Mouse (Mus musculus) left cerebral cortex, postnatal 4 days (tissue): ENCODE results near the gene Ehd1. TPM values are rescaled to one million over a fixed set of nuclear protein-coding genes. Genes with fewer than 3 reads are reported as not detected.

ENCODE experiments used
- DNase-seq: peaks from one replicate; pipeline ENCODE4 v3.0.0-alpha.2; 2022
- intact Hi-C: fragments of 180-260 bp; cut with DNase I; formaldehyde crosslinking; loops from one replicate; pipeline ENCODE4 v1.15.1; 2025
- total RNA-seq, 2 experiments: library from RNA; stranded (reverse); gene quantifications; 2 replicates each; pipeline ENCODE4 v1.2.3; 2021

The Ehd1 gene
- total RNA-seq, 2 experiments from 2014 or later, result 87.1 to 87.7 TPM

DNA sequence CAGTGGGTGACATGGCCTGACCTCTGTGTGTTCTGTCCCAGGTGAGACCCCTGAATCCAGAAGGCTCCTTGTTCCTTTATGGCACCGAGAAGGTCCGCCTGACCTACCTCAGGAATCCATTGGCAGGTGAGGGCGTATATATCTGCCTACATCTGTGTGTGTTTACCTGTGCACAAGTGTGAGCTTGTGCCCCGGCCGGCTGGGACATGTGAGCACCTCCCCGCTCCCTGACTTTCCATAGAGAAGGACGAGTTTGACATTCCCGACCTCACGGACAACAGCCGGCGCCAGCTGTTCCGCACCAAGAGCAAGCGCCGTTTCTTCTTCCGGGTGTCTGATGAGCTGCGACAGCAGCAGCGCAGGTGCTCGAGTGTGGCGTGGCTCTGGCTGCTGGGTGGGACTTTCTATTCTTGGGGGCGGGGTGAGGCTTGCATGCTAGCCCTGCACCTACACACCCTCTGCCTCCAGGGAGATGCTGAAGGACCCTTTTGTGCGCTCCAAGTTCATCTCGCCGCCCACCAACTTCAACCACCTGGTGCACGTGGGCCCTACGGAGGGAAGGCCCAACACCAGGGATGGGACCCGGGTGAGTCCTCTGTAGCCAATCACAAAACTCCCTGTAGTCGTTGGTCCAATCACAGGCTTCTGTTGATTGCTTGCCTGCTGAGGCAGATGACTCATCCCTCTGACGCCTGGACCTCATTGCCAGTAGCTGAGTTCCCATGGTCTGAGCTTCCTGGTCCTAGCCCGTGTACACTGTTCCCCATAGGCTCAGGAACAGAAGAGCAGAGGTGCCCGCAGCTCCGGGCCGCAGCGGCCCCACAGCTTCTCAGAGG, 45.5 kb downstream of the Ehd1 start:
- no peak for DNase-seq
- intact Hi-C loops, result loop anchor here (10.0 kb wide), 1 partner anchor 167 kb away; no protein-coding TSS in a partner anchor

DNA sequence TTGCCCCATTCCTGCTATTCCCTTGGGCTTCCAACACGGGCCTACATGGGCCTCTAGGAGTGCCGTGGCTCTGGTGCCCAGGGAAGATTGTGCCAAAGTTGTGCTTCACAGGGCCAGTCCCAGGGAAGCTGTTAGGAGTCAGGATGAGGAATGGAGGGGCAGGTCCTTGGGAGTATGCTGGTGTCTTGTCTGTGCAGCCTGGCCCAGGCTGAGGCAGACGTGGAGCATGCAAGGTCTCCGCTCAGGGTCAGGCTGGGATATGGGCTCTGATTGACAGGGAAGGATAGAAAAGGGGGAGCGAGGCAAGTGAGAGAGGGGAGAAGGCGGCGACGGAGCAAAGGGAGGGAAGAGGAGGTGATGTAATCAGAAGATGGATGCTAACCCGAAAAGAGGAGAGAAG, 48.2 kb downstream of the Ehd1 start:
- intact Hi-C loops, result loop anchor here (10.0 kb wide), 1 partner anchor 170 kb away; no protein-coding TSS in a partner anchor
- DNase-seq, result no peak

DNA sequence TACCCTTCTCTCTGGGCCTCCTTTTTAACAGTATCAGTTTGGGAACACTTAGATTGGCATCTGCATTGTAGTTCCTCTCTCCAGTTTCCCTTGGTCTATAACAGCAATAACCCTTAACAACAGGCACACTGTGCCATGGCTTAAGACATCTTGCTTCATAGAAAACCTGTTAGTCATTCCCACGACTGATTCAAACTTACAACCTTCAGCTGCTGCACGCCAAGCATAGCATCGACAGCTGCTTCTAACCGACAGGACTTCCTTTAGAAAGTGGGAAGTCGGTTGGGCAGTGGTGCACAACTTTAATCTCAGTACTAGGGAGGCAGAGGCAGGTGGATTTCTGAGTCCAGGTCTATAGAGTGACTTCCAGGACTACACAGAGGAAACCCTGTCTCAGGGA, 54.7 kb downstream of the Ehd1 start:
- no peak for DNase-seq
- intact Hi-C loops, result loop anchor here (5.0 kb wide), 1 partner anchor 64 kb away; no protein-coding TSS in a partner anchor

DNA sequence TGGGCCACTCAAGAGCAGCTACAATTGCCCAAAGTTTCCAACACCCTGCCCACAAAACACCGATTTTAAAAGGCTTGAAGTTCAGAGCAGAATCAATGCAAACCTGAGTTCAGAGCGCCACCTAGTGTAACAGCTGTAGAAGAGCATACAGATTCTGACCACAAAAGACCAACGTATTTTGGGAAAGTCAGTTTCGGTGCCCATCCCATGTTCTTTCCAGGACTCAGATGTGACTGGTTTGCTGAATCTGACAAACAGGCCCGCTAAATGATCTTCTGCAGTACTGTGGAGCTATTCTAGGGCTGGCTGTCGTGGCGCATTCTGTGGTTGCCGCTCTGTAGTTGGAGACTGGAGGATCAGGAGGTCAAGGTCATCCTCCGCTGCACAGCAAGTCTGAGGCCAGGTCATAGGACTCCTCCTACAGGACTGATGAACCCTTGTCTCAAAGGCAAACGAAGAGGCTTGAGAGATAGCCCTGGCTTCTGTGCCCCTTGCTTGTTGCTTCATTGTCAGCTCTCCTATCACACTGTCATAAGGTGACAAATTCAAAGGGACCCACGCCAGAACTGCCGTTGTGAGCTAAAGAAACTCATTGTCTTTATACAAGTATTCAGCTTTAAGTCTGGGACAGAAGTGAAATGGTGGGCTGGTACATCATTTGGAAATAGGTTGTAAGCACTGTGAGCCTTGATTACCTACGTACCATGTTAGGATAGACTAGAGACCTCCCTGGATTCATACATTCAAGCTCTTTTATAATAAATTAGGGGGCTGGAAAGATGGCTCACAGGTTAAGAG, 55.4 kb downstream of the Ehd1 start:
- peak; percentile 50 for DNase-seq
- intact Hi-C loops, result loop anchor here (5.0 kb wide), 1 partner anchor 65 kb away; no protein-coding TSS in a partner anchor

DNA sequence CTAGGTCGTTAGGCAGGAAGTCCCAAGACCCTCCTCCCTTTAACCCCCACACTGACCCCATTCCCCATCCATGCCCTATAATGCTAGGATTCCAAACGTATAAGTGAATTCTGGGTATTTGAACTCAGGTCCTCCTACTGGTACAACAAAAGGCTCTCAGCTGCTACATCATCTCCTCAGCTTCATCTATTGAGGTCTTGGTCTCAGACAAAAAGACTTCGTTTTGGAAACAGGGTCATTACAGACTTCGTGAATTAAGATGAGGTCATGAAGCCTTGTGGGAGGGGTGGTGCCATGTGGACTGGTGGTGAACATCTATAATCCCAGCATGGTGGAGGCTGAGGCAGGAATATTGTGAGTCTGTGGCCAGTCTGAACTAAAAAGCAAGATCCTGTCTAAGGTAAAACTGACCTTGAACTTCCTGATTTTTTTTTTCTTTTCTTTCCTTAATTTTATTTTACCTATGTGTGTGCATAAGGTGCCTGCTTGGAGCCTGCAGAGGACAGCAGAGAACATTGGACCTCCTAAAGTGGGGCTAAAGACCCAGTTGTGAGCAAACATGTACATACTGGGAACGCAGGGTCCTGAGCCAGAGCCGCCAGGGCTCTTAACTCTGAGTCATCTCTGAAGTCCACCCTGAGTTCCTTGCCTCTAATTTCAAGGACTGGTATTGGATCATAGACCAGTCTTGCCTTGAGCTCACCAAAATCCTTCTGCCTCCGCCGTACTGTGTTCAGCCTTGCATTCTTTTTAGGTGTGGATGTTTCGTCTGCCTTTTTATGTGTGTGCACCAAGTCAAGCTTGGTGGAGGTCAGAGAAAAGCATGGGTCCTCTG, 57.5 kb downstream of the Ehd1 start:
- intact Hi-C loops, result loop anchor here (5.0 kb wide), 1 partner anchor 67 kb away; no protein-coding TSS in a partner anchor

DNA sequence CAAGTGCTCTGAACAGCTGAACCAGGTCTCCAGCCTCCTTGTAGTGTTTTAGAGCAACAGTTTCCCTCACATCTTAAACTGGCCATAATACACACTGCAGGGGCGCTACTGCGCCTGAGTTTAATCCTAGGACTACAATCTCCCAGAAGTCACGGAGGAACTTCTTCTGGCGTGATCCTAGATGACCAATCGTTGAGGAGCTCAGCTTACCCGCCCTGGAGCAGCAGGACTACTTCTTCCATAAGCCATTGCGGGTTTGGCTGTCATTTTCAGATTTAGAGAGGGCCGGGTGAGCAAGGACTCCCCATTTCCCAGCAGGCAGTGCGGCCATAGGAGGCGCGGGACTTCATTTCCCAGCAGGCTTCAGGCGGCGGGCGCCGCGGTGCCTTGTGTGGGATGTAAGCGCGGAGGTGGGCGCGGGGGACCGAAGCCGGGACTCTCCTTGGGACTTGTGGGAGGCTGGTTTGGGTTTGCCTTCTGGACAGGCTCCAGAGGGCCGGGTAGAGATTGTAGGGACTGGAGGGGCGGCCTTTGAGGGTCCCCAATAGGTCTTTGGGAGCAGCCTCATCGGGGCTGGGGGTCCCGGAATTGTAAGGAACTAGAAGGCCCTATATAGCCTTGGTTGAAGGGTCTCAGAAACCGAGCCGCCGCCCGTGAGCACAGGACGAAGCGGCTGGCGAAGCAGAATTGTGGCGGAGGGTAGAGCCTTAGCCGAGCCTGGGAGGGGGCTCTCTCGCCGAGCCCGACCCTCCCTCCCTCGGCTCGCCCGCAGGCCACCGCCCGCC, 58.3 kb downstream of the Ehd1 start, which contains the start of gene Men1:
Men1 (plus strand) TSS at position 307 of the 785 bp plus-strand sequence.
- intact Hi-C loops, result loop anchor here (5.0 kb wide), 1 partner anchor 68 kb away; no protein-coding TSS in a partner anchor
- peak; percentile 96 for DNase-seq

More for the DNA sequence above, 57.5 kb downstream of the Ehd1 start:
- DNase-seq, result no peak

DNA sequence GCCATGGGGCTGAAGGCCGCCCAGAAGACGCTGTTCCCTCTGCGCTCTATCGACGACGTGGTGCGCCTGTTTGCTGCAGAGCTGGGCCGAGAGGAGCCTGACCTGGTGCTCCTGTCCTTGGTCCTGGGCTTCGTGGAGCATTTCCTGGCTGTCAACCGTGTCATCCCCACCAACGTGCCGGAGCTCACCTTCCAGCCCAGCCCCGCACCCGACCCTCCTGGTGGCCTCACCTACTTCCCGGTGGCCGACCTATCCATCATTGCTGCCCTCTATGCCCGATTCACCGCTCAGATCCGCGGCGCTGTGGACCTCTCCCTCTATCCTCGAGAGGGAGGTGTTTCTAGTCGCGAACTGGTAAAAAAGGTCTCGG, 58.9 kb downstream of the Ehd1 start:
- no peak for DNase-seq
- intact Hi-C loops, result no loop called here

DNA sequence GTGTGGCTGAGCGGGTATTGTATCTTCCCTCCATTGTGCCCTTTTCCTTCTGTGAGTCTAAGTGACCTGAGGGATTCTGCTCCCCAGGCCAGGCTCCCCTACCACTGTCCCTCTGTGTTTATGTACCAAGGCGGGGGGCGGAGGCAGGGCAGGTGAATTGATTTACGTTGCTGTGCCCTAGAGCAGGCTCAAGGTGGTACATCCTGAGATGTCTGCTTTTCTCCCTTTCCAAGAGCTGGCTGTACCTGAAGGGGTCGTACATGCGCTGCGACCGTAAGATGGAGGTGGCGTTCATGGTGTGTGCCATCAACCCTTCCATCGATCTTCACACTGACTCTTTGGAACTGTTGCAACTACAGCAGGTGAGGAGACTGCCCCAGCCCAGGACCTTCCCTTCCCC, 60.4 kb downstream of the Ehd1 start:
- DNase-seq, result no peak
- intact Hi-C loops, result no loop called here

DNA sequence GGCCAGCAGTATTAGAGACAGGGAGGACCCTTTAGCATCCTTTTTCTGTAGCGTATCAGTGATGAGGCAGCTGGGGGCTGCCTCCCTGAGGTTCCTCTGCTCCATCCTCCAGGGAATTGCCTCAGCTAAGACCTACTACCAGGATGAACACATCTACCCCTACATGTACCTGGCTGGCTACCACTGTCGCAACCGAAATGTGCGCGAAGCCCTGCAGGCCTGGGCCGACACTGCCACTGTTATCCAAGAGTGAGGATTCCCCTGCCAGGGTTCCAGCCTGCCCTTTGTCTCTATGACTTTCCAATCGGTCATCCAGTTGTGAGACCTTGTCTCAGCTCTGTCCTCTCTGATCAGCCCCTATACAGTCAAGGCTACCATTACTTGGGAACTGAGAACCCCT, 61.6 kb downstream of the Ehd1 start:
- DNase-seq, result no peak
- intact Hi-C loops, result no loop called here

DNA sequence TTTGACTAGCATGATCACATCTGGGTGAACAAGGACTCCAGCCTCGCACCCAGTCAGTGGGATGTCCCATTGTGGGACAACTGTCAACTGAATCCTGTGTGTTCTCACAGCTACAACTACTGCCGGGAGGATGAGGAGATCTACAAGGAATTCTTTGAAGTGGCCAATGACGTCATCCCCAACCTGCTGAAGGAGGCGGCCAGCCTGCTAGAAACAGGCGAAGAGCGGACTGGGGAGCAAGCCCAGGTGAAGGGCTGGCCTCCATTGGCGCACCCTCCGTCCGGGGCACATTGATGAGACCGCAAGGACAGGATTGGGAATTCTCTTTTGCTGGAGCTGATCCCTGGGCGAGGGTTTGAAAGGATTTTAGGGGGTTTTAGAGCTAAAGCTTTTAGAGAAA, 62.2 kb downstream of the Ehd1 start:
- DNase-seq, result no peak
- intact Hi-C loops, result no loop called here

DNA sequence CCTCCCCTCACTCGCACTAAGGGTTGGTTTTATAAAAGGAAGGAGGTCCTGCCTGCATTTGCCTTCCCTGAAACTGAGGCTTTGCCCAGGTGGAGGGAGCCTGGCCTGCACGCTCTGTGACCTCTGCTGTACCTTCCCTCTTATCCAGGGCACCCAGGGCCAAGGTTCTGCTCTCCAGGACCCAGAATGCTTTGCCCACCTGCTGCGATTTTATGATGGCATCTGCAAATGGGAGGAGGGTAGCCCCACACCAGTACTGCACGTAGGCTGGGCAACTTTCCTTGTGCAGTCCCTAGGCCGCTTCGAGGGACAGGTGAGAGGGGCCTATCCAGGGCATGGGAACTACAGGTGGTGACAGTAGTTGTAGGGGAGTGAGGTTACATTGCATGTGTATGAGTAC, 62.7 kb downstream of the Ehd1 start:
- intact Hi-C loops, result no loop called here
- DNase-seq, result no peak

DNA sequence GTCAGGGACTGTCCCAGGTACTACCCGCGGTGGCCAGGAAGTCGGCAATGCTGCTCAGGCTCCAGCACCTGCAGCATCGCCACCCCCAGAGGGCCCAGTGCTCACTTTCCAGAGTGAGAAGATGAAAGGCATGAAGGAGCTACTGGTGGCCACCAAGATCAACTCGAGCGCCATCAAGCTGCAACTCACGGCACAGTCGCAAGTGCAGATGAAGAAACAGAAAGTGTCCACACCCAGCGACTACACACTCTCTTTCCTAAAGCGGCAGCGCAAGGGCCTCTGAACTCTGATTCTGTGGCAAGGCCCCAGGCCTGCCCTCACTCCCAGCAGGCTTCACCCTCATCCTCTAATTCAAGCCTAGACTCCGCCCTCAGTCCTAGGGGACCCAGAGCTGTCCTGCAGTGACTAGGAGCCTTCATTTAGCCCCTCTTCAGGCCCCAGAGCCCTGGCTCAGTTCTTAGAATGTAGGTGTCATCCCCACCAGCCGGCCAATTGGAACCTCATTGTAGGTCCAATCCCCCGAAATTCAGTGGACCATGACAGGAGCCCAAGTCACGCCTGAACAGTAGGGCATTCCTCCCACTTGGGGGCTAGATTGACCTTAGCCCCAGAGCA, 63.5 kb downstream of the Ehd1 start:
- intact Hi-C loops, result no loop called here
- DNase-seq, result no peak

DNA sequence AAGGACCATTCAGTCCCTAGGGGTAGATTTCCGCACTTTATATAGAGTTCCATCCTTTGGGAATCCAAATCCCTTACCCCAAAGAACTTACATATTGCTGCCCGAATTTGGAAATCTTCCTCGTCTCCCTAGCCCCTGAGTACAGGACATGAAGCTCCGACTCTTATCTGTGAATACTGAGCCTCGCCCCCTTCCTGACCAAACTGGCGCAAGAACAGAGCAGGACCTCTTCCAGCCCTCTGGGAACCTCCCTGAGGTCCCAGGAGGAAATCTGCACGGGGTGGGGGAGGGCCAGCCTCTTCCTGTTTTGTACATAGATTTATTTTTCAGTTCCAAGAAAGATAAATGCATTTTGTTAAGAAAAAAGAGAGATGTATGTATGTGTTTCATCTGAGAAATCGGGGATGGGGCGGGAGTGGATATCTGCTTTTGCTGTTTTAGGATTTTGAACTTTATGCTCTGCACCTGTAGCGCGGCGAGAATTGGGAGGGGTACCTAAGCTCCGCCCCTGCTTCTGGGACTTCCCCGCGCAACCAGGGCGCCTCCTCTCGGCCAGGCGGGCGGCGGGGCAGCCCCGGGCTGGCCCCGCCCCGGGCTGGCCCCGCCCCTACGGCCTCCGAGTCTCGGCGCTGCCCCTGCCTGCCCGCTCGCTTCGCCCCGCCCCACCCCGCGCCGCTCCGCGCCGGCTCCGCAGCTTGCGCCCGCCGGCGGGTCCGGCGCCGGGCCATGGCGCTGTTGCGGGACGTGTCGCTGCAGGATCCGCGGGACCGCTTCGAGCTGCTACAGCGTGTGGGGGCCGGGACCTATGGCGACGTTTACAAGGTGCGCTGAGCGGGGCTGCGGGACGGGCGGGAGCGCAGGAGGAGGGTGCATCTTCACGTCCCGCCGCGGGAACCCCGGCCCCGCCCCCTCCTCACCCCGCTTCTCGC, 64.3 kb downstream of the Ehd1 start, which contains the start of gene Map4k2:
Map4k2 (plus strand) TSS at position 612 of the 929 bp plus-strand sequence.
- intact Hi-C loops, result no loop called here
- peak; percentile 75 for DNase-seq

DNA sequence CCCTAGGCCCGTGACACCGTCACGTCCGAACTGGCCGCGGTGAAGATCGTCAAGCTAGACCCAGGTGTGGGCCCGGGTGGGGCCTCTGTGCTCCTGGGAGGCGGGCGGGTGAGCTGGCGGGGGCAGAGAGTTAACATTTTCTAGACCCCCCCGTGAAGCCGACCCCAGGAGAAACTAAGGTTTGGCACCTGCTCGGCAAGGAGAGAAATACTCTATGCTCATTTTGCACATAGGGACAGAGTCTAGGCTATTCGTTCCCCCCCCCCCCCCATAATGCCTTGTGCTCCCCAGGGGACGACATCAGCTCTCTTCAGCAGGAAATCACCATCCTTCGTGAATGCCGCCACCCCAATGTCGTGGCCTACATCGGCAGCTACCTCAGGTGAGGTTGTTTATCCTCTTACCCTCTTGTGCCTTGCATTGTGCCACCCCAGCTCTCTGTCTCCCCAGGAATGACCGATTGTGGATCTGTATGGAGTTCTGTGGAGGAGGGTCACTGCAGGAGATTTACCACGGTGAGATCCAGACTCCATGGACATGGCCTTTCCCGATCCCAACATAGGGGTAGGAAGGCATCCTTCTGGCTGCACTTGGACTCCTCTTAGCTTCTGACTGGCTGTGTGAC, 65.0 kb downstream of the Ehd1 start:
- intact Hi-C loops, result no loop called here
- DNase-seq, result no peak

DNA sequence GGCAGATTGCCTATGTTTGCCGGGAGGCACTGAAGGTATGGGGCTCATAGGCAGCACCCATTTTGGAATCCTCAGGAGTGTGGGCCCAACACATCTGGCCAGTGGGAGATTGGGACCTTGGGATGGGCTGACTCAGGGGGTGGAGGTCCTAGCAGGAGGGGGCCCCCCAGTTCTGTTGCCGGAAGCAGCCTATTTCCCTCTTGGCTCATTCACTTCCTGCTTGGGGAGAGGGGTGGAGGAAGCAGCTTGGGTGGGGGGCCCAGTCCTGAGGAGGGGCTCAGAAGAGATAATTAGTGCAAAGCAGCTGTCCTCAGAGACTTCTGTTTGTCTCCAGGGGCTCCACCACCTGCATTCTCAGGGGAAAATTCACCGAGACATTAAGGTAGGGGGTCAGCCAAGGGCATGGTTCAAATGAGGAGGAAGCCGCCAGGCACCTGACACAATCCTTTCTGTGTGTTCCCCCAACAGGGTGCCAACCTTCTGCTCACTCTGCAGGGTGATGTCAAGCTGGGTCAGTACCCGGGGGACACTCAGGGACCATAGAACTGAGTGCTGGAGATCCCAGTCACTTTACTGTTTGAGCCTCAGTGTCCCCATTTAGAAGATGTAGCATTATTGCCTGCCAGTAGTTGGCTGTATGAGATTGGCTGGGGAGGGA, 65.9 kb downstream of the Ehd1 start:
- intact Hi-C loops, result no loop called here

DNA sequence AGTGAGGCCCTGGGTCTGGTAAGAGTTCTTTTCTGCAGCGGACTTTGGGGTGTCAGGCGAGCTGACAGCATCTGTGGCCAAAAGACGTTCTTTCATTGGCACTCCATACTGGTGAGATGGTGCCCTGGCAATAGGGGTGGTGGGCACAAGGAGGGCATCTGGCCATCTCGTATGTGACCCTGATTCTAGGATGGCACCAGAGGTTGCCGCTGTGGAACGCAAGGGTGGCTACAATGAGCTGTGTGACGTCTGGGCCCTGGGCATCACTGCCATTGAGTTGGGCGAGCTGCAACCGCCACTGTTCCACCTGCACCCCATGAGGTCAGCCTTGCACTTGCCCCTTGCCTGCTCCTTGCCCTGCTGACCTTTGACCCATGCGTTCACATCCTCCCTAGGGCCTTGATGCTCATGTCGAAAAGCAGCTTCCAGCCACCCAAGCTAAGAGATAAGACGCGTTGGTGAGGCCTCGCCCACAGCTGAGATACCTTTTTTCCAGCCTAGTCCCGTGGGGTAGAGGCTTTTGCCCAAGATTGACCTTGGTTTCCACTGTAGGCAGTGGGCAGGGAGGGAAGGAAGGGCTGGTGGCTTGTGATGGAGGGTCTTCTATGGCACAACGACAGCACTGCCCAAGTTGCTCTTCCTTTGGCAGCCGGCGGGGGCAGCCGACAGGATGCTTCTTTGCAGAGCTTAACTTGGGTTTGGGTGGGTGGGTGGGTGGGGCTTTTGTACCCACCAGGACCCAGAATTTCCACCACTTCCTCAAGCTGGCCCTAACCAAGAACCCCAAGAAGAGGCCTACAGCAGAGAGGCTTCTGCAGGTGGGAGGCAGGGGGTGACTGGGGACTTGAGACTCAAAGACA, 66.8 kb downstream of the Ehd1 start:
- intact Hi-C loops, result no loop called here
- DNase-seq, result no peak

More for the DNA sequence above, 65.9 kb downstream of the Ehd1 start:
- DNase-seq, result no peak
